In genomic region chr1:66816837-66817452, GRCm38 (mm10) we compare ENCODE assay signal across 8 mouse cellular contexts. TPM values are rescaled to one million over a fixed set of nuclear protein-coding genes. Genes with fewer than 3 reads are reported as not detected.
DNase-seq lines count a peak whose midpoint lies in the region; ATAC-seq and TF ChIP-seq lines count a peak whose summit lies in the region.

No protein-coding gene starts in this region.

- peak; percentile 34 for DNase-seq in MEL-GATA-1-ER (ENCODE audit: extremely low read depth, low read depth)
- DNase-seq in cerebellum, adult 2 months = peak; percentile 92 to 99
- peak; percentile 97 for DNase-seq in forebrain, postnatal 0 days
- DNase-seq in heart, postnatal 4 days = peak; percentile 98
- DNase-seq in layer of hippocampus, adult 9-10 months (ENCODE audit: low spot score) = peak; percentile 93
- peak; percentile 80 to 85 for DNase-seq in thymus, adult 18-20 months

- peak overlapping the region; percentile 97 for H3K4me3 ChIP-seq in cerebellum, adult 2 months (replicated peaks; ENCODE audit: insufficient read depth, low read depth, low read length)
- H3K4me3 ChIP-seq in forebrain, postnatal 0 days (ENCODE audit: low read depth, low read length) = peak overlapping the region; percentile 90
- H3K4me3 ChIP-seq in lung, embryonic 15.5 days = peak overlapping the region; percentile 89
- H3K4me3 ChIP-seq in olfactory bulb, adult 2 months (ENCODE audit: insufficient read depth, low read depth, low read length) = peak overlapping the region; percentile 95

- H3K4me1 ChIP-seq in cerebellum, adult 2 months (ENCODE audit: control insufficient read depth, insufficient read depth, low read length) = no peaks in the 10 kb centered on the region
- H3K4me1 ChIP-seq in forebrain, postnatal 0 days (ENCODE audit: insufficient read depth) = peaks cover 9% of the 10 kb centered on the region
- H3K4me1 ChIP-seq in lung, embryonic 15.5 days = peaks cover 24% of the 10 kb centered on the region
- peaks cover 5% of the 10 kb centered on the region for H3K4me1 ChIP-seq in olfactory bulb, adult 2 months (ENCODE audit: control insufficient read depth, insufficient read depth, low read length)

- no peaks in the 10 kb centered on the region for H3K27me3 ChIP-seq in cerebellum, adult 2 months (ENCODE audit: control insufficient read depth, insufficient read depth, low read length)
- no peaks in the 10 kb centered on the region for H3K27me3 ChIP-seq in forebrain, postnatal 0 days (ENCODE audit: insufficient read depth, low read length)
- no peaks in the 10 kb centered on the region for H3K27me3 ChIP-seq in lung, embryonic 15.5 days

- TF ChIP-seq POLR2A in cerebellum, adult 2 months (IDR thresholded peaks at IDR 0.05; ENCODE audit: borderline replicate concordance, insufficient read depth, low read length) = peak; percentile 71; the same call in 1 of the 2 replicates
- peak; percentile 41; the same call in 1 of the 2 replicates for TF ChIP-seq POLR2A in olfactory bulb, adult 2 months (IDR thresholded peaks at IDR 0.05; ENCODE audit: insufficient read depth, low read depth, low read length)

- WGBS in cerebellum, adult 2 months = under 1% methylated on average over 56 of the region's 63 CpGs
- WGBS in forebrain, postnatal 0 days = under 1% methylated on average over 58 of the region's 63 CpGs
- WGBS in lung, embryonic 15.5 days = under 1% methylated on average over 54 of the region's 63 CpGs
- under 1% methylated on average over 57 of the region's 63 CpGs for WGBS in olfactory bulb, adult 2 months

- H3K36me3 ChIP-seq in forebrain, postnatal 0 days (ENCODE audit: insufficient read depth) = no peaks in the 10 kb centered on the region
- no peaks in the 10 kb centered on the region for H3K36me3 ChIP-seq in lung, embryonic 15.5 days

- H3K9me3 ChIP-seq in forebrain, postnatal 0 days (ENCODE audit: low read length) = no peaks in the 10 kb centered on the region
- no peaks in the 10 kb centered on the region for H3K9me3 ChIP-seq in lung, embryonic 15.5 days

- H3K9ac ChIP-seq in forebrain, postnatal 0 days = peak overlapping the region; percentile 98
- H3K9ac ChIP-seq in lung, embryonic 15.5 days = peak overlapping the region; percentile 96

- ATAC-seq in forebrain, postnatal 0 days = peak; percentile 79
- peak; percentile 88 for ATAC-seq in lung, embryonic 15.5 days (ENCODE audit: borderline replicate concordance, extremely low read depth, low FRiP score, low TSS enrichment)

- H3K4me2 ChIP-seq in forebrain, postnatal 0 days (ENCODE audit: low read depth) = peak overlapping the region; percentile 93
- H3K4me2 ChIP-seq in lung, embryonic 15.5 days = peak overlapping the region; percentile 85

- peak overlapping the region; percentile 89 for H3K27ac ChIP-seq in cerebellum, adult 2 months (ENCODE audit: insufficient read depth, low read length)
- H3K27ac ChIP-seq in forebrain, postnatal 0 days (ENCODE audit: low read depth, low read length) = peak overlapping the region; percentile 96
- H3K27ac ChIP-seq in lung, embryonic 15.5 days = peak overlapping the region; percentile 98
- H3K27ac ChIP-seq in olfactory bulb, adult 2 months (ENCODE audit: insufficient read depth, low read depth, low read length) = peak overlapping the region; percentile 94

- no peak for TF ChIP-seq CTCF in cerebellum, adult 2 months (IDR thresholded peaks at IDR 0.05; ENCODE audit: borderline replicate concordance, insufficient read depth, low read depth, low read length)
- TF ChIP-seq CTCF in forebrain, postnatal 0 days (IDR thresholded peaks at IDR 0.05; ENCODE audit: low read depth) = 0 out of 2 replicates have a peak, but pooled peaks have one; percentile 20
- TF ChIP-seq CTCF in olfactory bulb, adult 2 months (IDR thresholded peaks at IDR 0.05; ENCODE audit: insufficient read depth, low read depth, low read length) = no peak

RNA-seq across cellular contexts. Expression of gene Kansl1l, which starts 0.4 kb away (rescaled TPM):
- 10.4 and 11.9 TPM in 2 replicates for polyA plus RNA-seq in cerebellum, adult 2 months (2012; rRNA removed)
- 29.9 and 35.2 TPM in 2 replicates for total RNA-seq in forebrain, postnatal 0 days (2014; rRNA removed)
- 4.6 and 7.4 TPM in 2 replicates for polyA plus RNA-seq in forebrain, postnatal 0 days (2015; fragmentation: Nextera tagmentation; extraction: Ambion mirVana)
- 10 to 100 TPM; 16.7 to 19.1 TPM for total RNA-seq in heart, postnatal 4 days (2021)
- polyA plus RNA-seq in lung, embryonic 15.5 days (2015; fragmentation: Nextera tagmentation; extraction: Ambion mirVana) = 20.4 and 23.2 TPM in 2 replicates
- polyA plus RNA-seq in olfactory bulb, adult 2 months (2012; ENCODE audit: insufficient read depth, insufficient read length, low replicate concordance, missing spikeins) = not detected in 2 replicates

RNA-seq across cellular contexts. Expression of gene Acadl, which starts 46.1 kb away (rescaled TPM):
- 37.5 and 38.2 TPM in 2 replicates for polyA plus RNA-seq in cerebellum, adult 2 months (2012; rRNA removed)
- total RNA-seq in forebrain, postnatal 0 days (2014; rRNA removed) = 8.6 and 9.8 TPM in 2 replicates
- polyA plus RNA-seq in forebrain, postnatal 0 days (2015; fragmentation: Nextera tagmentation; extraction: Ambion mirVana) = 44.9 and 57.3 TPM in 2 replicates
- total RNA-seq in heart, postnatal 4 days (2021) = 1,000 to 10,000 TPM; 1,242 to 1,246 TPM
- 179 and 185 TPM in 2 replicates for polyA plus RNA-seq in lung, embryonic 15.5 days (2015; fragmentation: Nextera tagmentation; extraction: Ambion mirVana)
- not detected in 2 replicates for polyA plus RNA-seq in olfactory bulb, adult 2 months (2012; ENCODE audit: insufficient read depth, insufficient read length, low replicate concordance, missing spikeins)

Comparison
In these comparisons a context has a peak if more than half of its experiments do, and no peak if none do; other contexts are left out.
1. Peak in every context shown above with its lines: DNase-seq, ATAC-seq, H3K4me3 ChIP-seq and H3K27ac ChIP-seq.
2. DNase-seq: peak in every context shown above with its lines; median percentile 98 in heart, postnatal 4 days; 97 in forebrain, postnatal 0 days; 96 in cerebellum, adult 2 months; 93 in layer of hippocampus, adult 9-10 months; 82 in thymus, adult 18-20 months; 34 in MEL-GATA-1-ER.